Mouse (Mus musculus): ENCODE measurements around the gene Nr2f2. TPM values are rescaled to one million over a fixed set of nuclear protein-coding genes. Genes with fewer than 3 reads are reported as not detected.
A peak's percentile ranks its signal among the peaks of the same experiment; 100 is the strongest.

Gene Nr2f2
- polyA plus RNA-seq, 1 experiment from 2014 or later = 120 TPM

- Histone ChIP-seq H3K4me2 (replicated peaks; ENCODE audit: low read depth, low read length) (no peak overlapping the region), H3K27me3 (ENCODE audit: control insufficient read depth, insufficient read depth, low read length) (no peaks in the 10 kb centered on the region), H3K9ac (ENCODE audit: low read depth, low read length) (no peak overlapping the region), H3K4me3 (ENCODE audit: low read depth, low read length) (no peak overlapping the region), H3K36me3 (ENCODE audit: control insufficient read depth, insufficient read depth, low read length) (no peaks in the 10 kb centered on the region), H3K4me1 (replicated peaks; ENCODE audit: control insufficient read depth, insufficient read depth, low read length) (no peaks in the 10 kb centered on the region), H3K27ac (ENCODE audit: low read depth, low read length) (no peak overlapping the region), H3K9me3 (ENCODE audit: control insufficient read depth, low read length) (no peaks in the 10 kb centered on the region)
- ATAC-seq (ENCODE audit: low FRiP score) (no peak), DNase-seq (ENCODE audit: low spot score) (no peak)
- WGBS = 61% methylated on average over 2 of the region's 2 CpGs
These were observed 38.9 kb upstream of the Nr2f2 start for GRCm38 (mm10) chr7:70405466-70405865.

- Histone ChIP-seq H3K4me3 (ENCODE audit: low read depth, low read length) (no peak overlapping the region), H3K9me3 (ENCODE audit: control insufficient read depth, low read length) (no peaks in the 10 kb centered on the region), H3K9ac (ENCODE audit: low read depth, low read length) (no peak overlapping the region), H3K27me3 (ENCODE audit: control insufficient read depth, insufficient read depth, low read length) (no peaks in the 10 kb centered on the region), H3K4me2 (replicated peaks; ENCODE audit: low read depth, low read length) (no peak overlapping the region), H3K27ac (ENCODE audit: low read depth, low read length) (no peak overlapping the region), H3K4me1 (replicated peaks; ENCODE audit: control insufficient read depth, insufficient read depth, low read length) (no peaks in the 10 kb centered on the region), H3K36me3 (ENCODE audit: control insufficient read depth, insufficient read depth, low read length) (no peaks in the 10 kb centered on the region)
- DNase-seq (ENCODE audit: low spot score) = no peak
- 90% methylated on average over 4 of the region's 4 CpGs for WGBS
- no peak for ATAC-seq (ENCODE audit: low FRiP score)
These were observed 16.3 kb upstream of the Nr2f2 start for GRCm38 (mm10) chr7:70382828-70383227.

GRCm38 (mm10) chr7:70381409-70382244 is 15.1 kb upstream of the Nr2f2 start:
- 62% methylated on average over 14 of the region's 14 CpGs for WGBS
- no peak overlapping the region for H3K4me3 ChIP-seq (ENCODE audit: low read depth, low read length)
- H3K9ac ChIP-seq (ENCODE audit: low read depth, low read length) = no peak overlapping the region
- no peaks in the 10 kb centered on the region for H3K9me3 ChIP-seq (ENCODE audit: control insufficient read depth, low read length)
- no peak overlapping the region for H3K27ac ChIP-seq (ENCODE audit: low read depth, low read length)
- peak; percentile 82 for ATAC-seq (ENCODE audit: low FRiP score)
- DNase-seq (ENCODE audit: low spot score) = peak; percentile 42
- no peaks in the 10 kb centered on the region for H3K27me3 ChIP-seq (ENCODE audit: control insufficient read depth, insufficient read depth, low read length)
- no peak overlapping the region for H3K4me2 ChIP-seq (replicated peaks; ENCODE audit: low read depth, low read length)
- no peaks in the 10 kb centered on the region for H3K4me1 ChIP-seq (replicated peaks; ENCODE audit: control insufficient read depth, insufficient read depth, low read length)
- no peaks in the 10 kb centered on the region for H3K36me3 ChIP-seq (ENCODE audit: control insufficient read depth, insufficient read depth, low read length)

GRCm38 (mm10) chr7:70380943-70381342 is 14.4 kb upstream of the Nr2f2 start:
- WGBS = 83% methylated on average over 3 of the region's 3 CpGs

GRCm38 (mm10) chr7:70380246-70380645 is 13.7 kb upstream of the Nr2f2 start:
- 92% methylated on average over 3 of the region's 3 CpGs for WGBS
- ATAC-seq (ENCODE audit: low FRiP score) (no peak), DNase-seq (ENCODE audit: low spot score) (no peak)
- Histone ChIP-seq H3K9ac (ENCODE audit: low read depth, low read length) (no peak overlapping the region), H3K4me3 (ENCODE audit: low read depth, low read length) (no peak overlapping the region), H3K27me3 (ENCODE audit: control insufficient read depth, insufficient read depth, low read length) (no peaks in the 10 kb centered on the region), H3K27ac (ENCODE audit: low read depth, low read length) (no peak overlapping the region), H3K9me3 (ENCODE audit: control insufficient read depth, low read length) (no peaks in the 10 kb centered on the region), H3K4me2 (replicated peaks; ENCODE audit: low read depth, low read length) (no peak overlapping the region), H3K4me1 (replicated peaks; ENCODE audit: control insufficient read depth, insufficient read depth, low read length) (no peaks in the 10 kb centered on the region), H3K36me3 (ENCODE audit: control insufficient read depth, insufficient read depth, low read length) (no peaks in the 10 kb centered on the region)

More at GRCm38 (mm10) chr7:70380943-70381342, 14.4 kb upstream of the Nr2f2 start:
- ATAC-seq (ENCODE audit: low FRiP score) (no peak), DNase-seq (ENCODE audit: low spot score) (no peak)
- Histone ChIP-seq H3K4me2 (replicated peaks; ENCODE audit: low read depth, low read length) (no peak overlapping the region), H3K4me1 (replicated peaks; ENCODE audit: control insufficient read depth, insufficient read depth, low read length) (no peaks in the 10 kb centered on the region), H3K36me3 (ENCODE audit: control insufficient read depth, insufficient read depth, low read length) (no peaks in the 10 kb centered on the region), H3K4me3 (ENCODE audit: low read depth, low read length) (no peak overlapping the region), H3K9me3 (ENCODE audit: control insufficient read depth, low read length) (no peaks in the 10 kb centered on the region), H3K27ac (ENCODE audit: low read depth, low read length) (no peak overlapping the region), H3K27me3 (ENCODE audit: control insufficient read depth, insufficient read depth, low read length) (no peaks in the 10 kb centered on the region), H3K9ac (ENCODE audit: low read depth, low read length) (no peak overlapping the region)

GRCm38 (mm10) chr7:70370552-70371262 is 4.2 kb upstream of the Nr2f2 start:
- Histone ChIP-seq H3K4me1 (replicated peaks; ENCODE audit: control insufficient read depth, insufficient read depth, low read length) (peaks cover 13% of the 10 kb centered on the region), H3K36me3 (ENCODE audit: control insufficient read depth, insufficient read depth, low read length) (no peaks in the 10 kb centered on the region), H3K4me2 (replicated peaks; ENCODE audit: low read depth, low read length) (peak overlapping the region; percentile 60), H3K4me3 (ENCODE audit: low read depth, low read length) (peak overlapping the region; percentile 38), H3K27ac (ENCODE audit: low read depth, low read length) (peak overlapping the region; percentile 67; the same call in 1 of the 2 replicates), H3K9ac (ENCODE audit: low read depth, low read length) (peak overlapping the region; percentile 68), H3K27me3 (ENCODE audit: control insufficient read depth, insufficient read depth, low read length) (peaks cover 24% of the 10 kb centered on the region), H3K9me3 (ENCODE audit: control insufficient read depth, low read length) (no peaks in the 10 kb centered on the region)
- DNase-seq (ENCODE audit: low spot score) (peak; percentile 55), ATAC-seq (ENCODE audit: low FRiP score) (no peak)
- WGBS = 3% methylated on average over 18 of the region's 18 CpGs

- peaks cover 24% of the 10 kb centered on the region for H3K27me3 ChIP-seq (ENCODE audit: control insufficient read depth, insufficient read depth, low read length)
- H3K4me2 ChIP-seq (replicated peaks; ENCODE audit: low read depth, low read length) = peak overlapping the region; percentile 60
- H3K27ac ChIP-seq (ENCODE audit: low read depth, low read length) = peak overlapping the region; percentile 67
- WGBS = under 1% methylated on average over 47 of the region's 47 CpGs
- peaks cover 13% of the 10 kb centered on the region for H3K4me1 ChIP-seq (replicated peaks; ENCODE audit: control insufficient read depth, insufficient read depth, low read length)
- H3K9ac ChIP-seq (ENCODE audit: low read depth, low read length) = peak overlapping the region; percentile 68
- ATAC-seq (ENCODE audit: low FRiP score) (peak; percentile 31), DNase-seq (ENCODE audit: low spot score) (peak; percentile 73)
- H3K9me3 ChIP-seq (ENCODE audit: control insufficient read depth, low read length) = no peaks in the 10 kb centered on the region
- no peaks in the 10 kb centered on the region for H3K36me3 ChIP-seq (ENCODE audit: control insufficient read depth, insufficient read depth, low read length)
- peak overlapping the region; percentile 38 for H3K4me3 ChIP-seq (ENCODE audit: low read depth, low read length)
These were observed 3.4 kb upstream of the Nr2f2 start for GRCm38 (mm10) chr7:70369731-70370551.

- peak; percentile 49 for ATAC-seq (ENCODE audit: low FRiP score)
- peak overlapping the region; percentile 68 for H3K9ac ChIP-seq (ENCODE audit: low read depth, low read length)
- peak overlapping the region; percentile 67 for H3K27ac ChIP-seq (ENCODE audit: low read depth, low read length)
- peak; percentile 78 for DNase-seq (ENCODE audit: low spot score)
- peak overlapping the region; percentile 38 for H3K4me3 ChIP-seq (ENCODE audit: low read depth, low read length)
- peaks cover 24% of the 10 kb centered on the region for H3K27me3 ChIP-seq (ENCODE audit: control insufficient read depth, insufficient read depth, low read length)
- H3K4me1 ChIP-seq (replicated peaks; ENCODE audit: control insufficient read depth, insufficient read depth, low read length) = peaks cover 13% of the 10 kb centered on the region
- H3K36me3 ChIP-seq (ENCODE audit: control insufficient read depth, insufficient read depth, low read length) = no peaks in the 10 kb centered on the region
- under 1% methylated on average over 37 of the region's 37 CpGs for WGBS
- H3K9me3 ChIP-seq (ENCODE audit: control insufficient read depth, low read length) = no peaks in the 10 kb centered on the region
- H3K4me2 ChIP-seq (replicated peaks; ENCODE audit: low read depth, low read length) = peak overlapping the region; percentile 60
These were observed 2.7 kb upstream of the Nr2f2 start for GRCm38 (mm10) chr7:70369061-70369730.

Data from hindbrain, embryonic 11.5 days (tissue).